Mouse (Mus musculus): ENCODE results near the gene Hist1h4j.

DNA sequence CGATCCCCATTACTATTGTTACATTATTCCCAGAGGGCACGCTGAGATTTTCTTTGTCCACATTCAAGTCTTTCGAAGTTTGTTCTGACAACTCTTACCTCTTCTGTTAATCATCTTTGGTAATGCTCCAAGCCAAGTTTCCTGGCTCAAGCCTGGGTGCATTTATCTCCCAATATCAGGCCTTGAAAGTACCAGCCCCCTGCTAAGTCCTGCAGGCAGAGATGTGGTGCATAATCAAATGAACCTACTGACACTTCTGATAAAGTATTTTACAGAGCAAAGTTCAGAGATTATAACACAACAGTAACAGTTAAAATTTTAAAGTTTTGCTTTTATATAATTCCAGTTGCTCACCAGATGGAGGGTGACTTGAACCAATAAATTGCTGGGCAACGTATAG, 23.2 kb upstream of the Hist1h4j start:
- no peak for TF ChIP-seq POLR2A (IDR thresholded peaks at IDR 0.05; ENCODE audit: borderline replicate concordance, insufficient read depth, low read length)
- TF ChIP-seq CTCF (IDR thresholded peaks at IDR 0.05; ENCODE audit: borderline replicate concordance, insufficient read depth, low read depth, low read length) = no peak

Measured in cerebellum, adult 2 months (tissue).